Mouse (Mus musculus) liver, adult 2 months (tissue): ENCODE results near the gene Fjx1.

ENCODE experiments used
- CTCF ChIP-seq: fragments of 200-500 bp; IDR thresholded peaks from 2 replicates; pipeline ENCODE4 v1.5.1; 2011; ENCODE audit warnings: low read depth, low read length, control low read depth
- POLR2A ChIP-seq: fragments of 200-500 bp; IDR thresholded peaks from 2 replicates; pipeline ENCODE4 v1.6.1; 2011; ENCODE audit warnings: low read length, control low read depth; ENCODE audit not compliant: insufficient read depth; ENCODE audit errors: extremely low read depth

DNA sequence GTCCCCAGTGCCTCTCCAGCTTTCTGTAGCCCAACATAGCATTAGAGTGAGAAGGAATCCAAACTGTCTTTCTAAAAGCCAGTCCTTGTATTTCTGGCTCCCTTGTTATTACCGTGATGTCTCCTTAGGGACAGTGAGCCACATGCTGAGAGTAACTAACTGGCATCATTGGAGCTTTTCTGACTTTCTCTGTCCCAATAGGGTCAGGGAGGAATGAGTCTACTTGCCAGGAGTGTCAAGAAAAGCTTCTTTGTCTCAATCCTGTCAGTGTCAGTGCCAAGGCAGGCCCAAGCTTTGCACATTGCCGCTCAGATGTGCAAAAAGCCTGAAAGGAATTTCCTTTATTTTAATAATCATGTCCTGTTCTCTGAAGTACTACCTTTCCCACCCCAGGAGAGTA is 23.8 kb upstream of the Fjx1 start:
- TF ChIP-seq CTCF (no peak), POLR2A (no peak)
